Mouse (Mus musculus) C3H10T1/2 (cell line): ENCODE results near the gene Spock1. TPM values are rescaled to one million over a fixed set of nuclear protein-coding genes. Genes with fewer than 3 reads are reported as not detected.

Experiments
- polyA plus RNA-seq, 2 experiments: library from polyadenylated mRNA; unstranded; fragments of >200 nt; fragmentation: generic; extraction: Trizol; gene quantifications; one replicate each; pipeline ENCODE4 v1.2.1; 2012; ENCODE audit warnings: missing spikeins in 2 of 2

Gene Spock1
- not detected for polyA plus RNA-seq

DNA sequence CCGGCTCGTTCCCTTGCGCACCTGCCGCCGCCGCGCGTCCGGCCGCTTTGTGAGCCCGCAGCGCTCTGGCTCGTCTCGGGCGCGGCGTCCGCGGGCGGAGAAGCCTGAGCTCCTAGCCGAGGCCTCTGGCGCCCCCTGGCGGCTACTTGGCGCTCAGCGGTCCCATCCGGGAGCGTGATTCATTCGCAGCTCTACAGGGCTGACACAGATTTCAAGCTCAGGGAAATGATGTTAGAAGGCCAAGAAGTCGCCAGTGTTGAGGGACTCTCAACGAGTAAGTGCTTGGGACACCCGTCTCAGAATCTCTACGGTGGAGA is at the start of gene Spock1:
Gene Spock1, minus strand, starts transcription at position 67 of the 317 bp plus-strand sequence.

Other genes with a start within 250 kb of the Spock1 start
- under 1 TPM in 1 of 2 experiments, not detected in 1; 0.01 TPM for gene Klhl3, start 205.3 kb upstream of the Spock1 start, polyA plus RNA-seq
- gene Hnrnpa0, start 220.2 kb upstream of the Spock1 start, polyA plus RNA-seq = 100 to 1,000 TPM in 1 of 2 experiments, 10 to 100 TPM in 1; 61.7 to 153 TPM
- gene Idnk, start 249.3 kb upstream of the Spock1 start, polyA plus RNA-seq = 10 to 100 TPM; 36.5 to 40.7 TPM